Mouse (Mus musculus): ENCODE measurements around the gene Fto. TPM values are rescaled to one million over a fixed set of nuclear protein-coding genes. Genes with fewer than 3 reads are reported as not detected.

Fto gene
- polyA plus RNA-seq, 1 experiment from 2014 or later = 55.3 TPM

DNA sequence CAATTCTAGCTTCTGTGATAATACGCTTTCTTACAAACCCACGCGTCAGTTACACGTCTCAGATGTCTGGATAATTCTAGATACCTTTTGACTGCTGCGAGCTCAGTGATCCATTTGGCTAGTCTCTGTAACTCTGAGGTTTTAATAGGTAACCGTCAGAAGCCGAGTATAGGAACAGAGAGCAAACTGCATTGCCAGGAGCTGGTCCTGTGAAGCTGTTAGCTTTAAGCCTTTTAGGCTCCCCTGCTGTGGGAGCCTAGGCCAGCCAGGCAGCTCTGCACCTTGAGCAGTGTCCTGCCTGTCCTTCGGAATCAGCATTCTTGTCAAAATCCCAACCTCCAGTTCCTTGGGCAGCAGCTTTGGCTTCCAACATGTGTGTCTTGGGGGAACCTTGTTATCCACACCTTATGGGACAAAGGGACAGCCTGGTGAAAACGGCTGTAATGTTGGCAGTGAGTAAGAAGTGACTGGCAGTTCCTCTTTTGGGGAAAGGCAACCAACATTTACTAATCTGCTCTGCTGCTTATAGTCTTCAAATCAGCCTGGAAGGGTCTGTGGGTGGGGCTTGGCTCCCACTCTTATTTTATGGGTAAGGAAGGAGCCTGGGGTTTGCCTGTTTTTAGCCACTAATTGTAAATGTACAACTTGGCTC, 77.2 kb downstream of the Fto start:
- no peaks in the 10 kb centered on the region for H3K27me3 ChIP-seq (ENCODE audit: insufficient read depth, low read length)
- H3K4me1 ChIP-seq (replicated peaks; ENCODE audit: insufficient read depth, low read length) = peaks cover 36% of the 10 kb centered on the region
- H3K27ac ChIP-seq = peak overlapping the region; percentile 37
- H3K9me3 ChIP-seq (replicated peaks; ENCODE audit: low read length) = no peaks in the 10 kb centered on the region
- no peak overlapping the region for H3K4me3 ChIP-seq (replicated peaks; ENCODE audit: low read depth, low read length)
- no peak for ATAC-seq (replicated peaks; ENCODE audit: low FRiP score, low read depth)
- no peak for TF ChIP-seq CTCF (IDR thresholded peaks at IDR 0.05; ENCODE audit: low read depth)
- H3K4me2 ChIP-seq (ENCODE audit: low read length) = no peak overlapping the region
- WGBS = 43% methylated on average over 9 of the region's 9 CpGs
- DNase-seq (ENCODE audit: low spot score) = no peak
- H3K36me3 ChIP-seq (ENCODE audit: insufficient read depth, low read length) = no peaks in the 10 kb centered on the region
- no peak overlapping the region for H3K9ac ChIP-seq (ENCODE audit: low read depth, low read length)

- ATAC-seq (replicated peaks; ENCODE audit: low FRiP score, low read depth) (0 out of 2 replicates have a peak, but pooled peaks have one; percentile 52), DNase-seq (ENCODE audit: low spot score) (peak; percentile 66)
- Histone ChIP-seq H3K36me3 (ENCODE audit: insufficient read depth, low read length) (no peaks in the 10 kb centered on the region), H3K9me3 (replicated peaks; ENCODE audit: low read length) (no peaks in the 10 kb centered on the region), H3K27ac (no peak overlapping the region), H3K9ac (ENCODE audit: low read depth, low read length) (no peak overlapping the region), H3K4me2 (ENCODE audit: low read length) (no peak overlapping the region), H3K4me1 (replicated peaks; ENCODE audit: insufficient read depth, low read length) (peaks cover 36% of the 10 kb centered on the region), H3K27me3 (ENCODE audit: insufficient read depth, low read length) (no peaks in the 10 kb centered on the region), H3K4me3 (replicated peaks; ENCODE audit: low read depth, low read length) (no peak overlapping the region)
- 29% methylated on average over 7 of the region's 7 CpGs for WGBS
- TF ChIP-seq CTCF (IDR thresholded peaks at IDR 0.05; ENCODE audit: low read depth) = no peak
Observed at GRCm38 (mm10) chr8:91392261-91392660, 78.9 kb downstream of the Fto start.

- no peak for DNase-seq (ENCODE audit: low spot score)
- no peaks in the 10 kb centered on the region for H3K9me3 ChIP-seq (replicated peaks; ENCODE audit: low read length)
- 78% methylated on average over 6 of the region's 6 CpGs for WGBS
- peak; percentile 68 for ATAC-seq (replicated peaks; ENCODE audit: low FRiP score, low read depth)
- no peak overlapping the region for H3K4me2 ChIP-seq (ENCODE audit: low read length)
- no peak for TF ChIP-seq CTCF (IDR thresholded peaks at IDR 0.05; ENCODE audit: low read depth)
- H3K4me3 ChIP-seq (replicated peaks; ENCODE audit: low read depth, low read length) = no peak overlapping the region
- no peak overlapping the region for H3K27ac ChIP-seq
- H3K27me3 ChIP-seq (ENCODE audit: insufficient read depth, low read length) = no peaks in the 10 kb centered on the region
- peaks cover 25% of the 10 kb centered on the region for H3K4me1 ChIP-seq (replicated peaks; ENCODE audit: insufficient read depth, low read length)
- H3K36me3 ChIP-seq (ENCODE audit: insufficient read depth, low read length) = no peaks in the 10 kb centered on the region
- no peak overlapping the region for H3K9ac ChIP-seq (ENCODE audit: low read depth, low read length)
Observed at GRCm38 (mm10) chr8:91395340-91396055, 82.2 kb downstream of the Fto start.

- no peak overlapping the region for H3K4me2 ChIP-seq (ENCODE audit: low read length)
Observed at GRCm38 (mm10) chr8:91398053-91398452, 84.7 kb downstream of the Fto start.

DNA sequence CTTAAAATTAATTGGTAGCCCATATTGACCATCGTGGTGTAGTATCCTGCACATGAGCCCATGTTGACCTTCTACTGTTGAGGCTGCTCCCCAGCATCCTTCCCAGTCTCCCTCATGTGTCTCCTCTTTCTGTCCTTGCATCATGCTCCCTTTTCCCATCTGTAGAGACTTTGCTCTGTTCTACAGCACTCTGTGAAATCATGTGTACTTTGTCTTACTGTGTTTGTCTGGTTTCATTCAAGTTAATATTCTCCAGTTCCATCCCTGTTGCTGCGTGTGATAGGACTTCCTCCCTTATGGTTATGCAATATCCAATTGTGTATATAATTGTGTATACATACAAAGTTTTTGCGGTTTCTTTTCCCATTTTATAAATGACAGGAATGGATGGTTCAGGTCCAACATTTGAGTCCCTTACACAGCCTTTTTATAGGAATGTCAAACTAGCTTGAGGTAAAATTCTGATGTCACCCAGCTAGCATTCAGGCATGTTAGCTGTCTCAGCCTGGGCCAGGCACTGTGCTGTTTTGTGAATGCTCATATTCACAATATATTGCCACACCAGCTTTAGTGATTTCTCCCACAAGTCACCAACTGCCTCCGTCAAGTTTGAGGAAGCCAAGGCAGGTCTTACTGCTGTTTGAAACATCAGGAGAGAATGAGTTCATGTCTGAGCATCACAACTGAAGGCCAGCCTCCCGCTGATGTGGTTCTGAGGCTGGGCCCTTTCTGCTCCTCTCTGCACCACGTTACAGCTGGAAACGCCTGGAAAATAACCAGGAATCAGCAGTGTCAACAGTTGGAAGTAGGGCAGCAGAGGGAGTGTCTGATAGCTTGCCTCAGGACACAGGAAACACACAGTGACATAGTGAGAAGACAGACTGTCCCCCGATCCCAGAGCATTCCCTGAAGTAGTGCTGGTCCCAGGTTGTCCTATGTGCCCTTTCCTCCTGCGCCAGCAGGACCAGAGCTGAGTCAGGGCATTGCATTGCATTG, 90.0 kb downstream of the Fto start:
- H3K9me3 ChIP-seq (replicated peaks; ENCODE audit: low read length) = no peaks in the 10 kb centered on the region
- no peak overlapping the region for H3K9ac ChIP-seq (ENCODE audit: low read depth, low read length)
- no peaks in the 10 kb centered on the region; the same call in 1 of the 2 replicates for H3K4me1 ChIP-seq (replicated peaks; ENCODE audit: insufficient read depth, low read length)
- H3K4me2 ChIP-seq (ENCODE audit: low read length) = no peak overlapping the region
- no peak for TF ChIP-seq CTCF (IDR thresholded peaks at IDR 0.05; ENCODE audit: low read depth)
- H3K27me3 ChIP-seq (ENCODE audit: insufficient read depth, low read length) = no peaks in the 10 kb centered on the region
- DNase-seq (ENCODE audit: low spot score) = no peak
- no peak overlapping the region for H3K27ac ChIP-seq
- 82% methylated on average over 9 of the region's 9 CpGs for WGBS
- no peak for ATAC-seq (replicated peaks; ENCODE audit: low FRiP score, low read depth)
- H3K36me3 ChIP-seq (ENCODE audit: insufficient read depth, low read length) = peaks cover 3% of the 10 kb centered on the region; the same call in 1 of the 2 replicates
- no peak overlapping the region for H3K4me3 ChIP-seq (replicated peaks; ENCODE audit: low read depth, low read length)

More at GRCm38 (mm10) chr8:91398053-91398452, 84.7 kb downstream of the Fto start:
- ATAC-seq (replicated peaks; ENCODE audit: low FRiP score, low read depth) (no peak), DNase-seq (ENCODE audit: low spot score) (no peak)
- Histone ChIP-seq H3K4me3 (replicated peaks; ENCODE audit: low read depth, low read length) (no peak overlapping the region), H3K27me3 (ENCODE audit: insufficient read depth, low read length) (no peaks in the 10 kb centered on the region), H3K9ac (ENCODE audit: low read depth, low read length) (no peak overlapping the region), H3K27ac (no peak overlapping the region), H3K9me3 (replicated peaks; ENCODE audit: low read length) (no peaks in the 10 kb centered on the region), H3K4me1 (replicated peaks; ENCODE audit: insufficient read depth, low read length) (peaks cover 7% of the 10 kb centered on the region; the same call in 1 of the 2 replicates), H3K36me3 (ENCODE audit: insufficient read depth, low read length) (no peaks in the 10 kb centered on the region)
- no peak for TF ChIP-seq CTCF (IDR thresholded peaks at IDR 0.05; ENCODE audit: low read depth)
- WGBS = 88% methylated on average over 5 of the region's 5 CpGs

DNA sequence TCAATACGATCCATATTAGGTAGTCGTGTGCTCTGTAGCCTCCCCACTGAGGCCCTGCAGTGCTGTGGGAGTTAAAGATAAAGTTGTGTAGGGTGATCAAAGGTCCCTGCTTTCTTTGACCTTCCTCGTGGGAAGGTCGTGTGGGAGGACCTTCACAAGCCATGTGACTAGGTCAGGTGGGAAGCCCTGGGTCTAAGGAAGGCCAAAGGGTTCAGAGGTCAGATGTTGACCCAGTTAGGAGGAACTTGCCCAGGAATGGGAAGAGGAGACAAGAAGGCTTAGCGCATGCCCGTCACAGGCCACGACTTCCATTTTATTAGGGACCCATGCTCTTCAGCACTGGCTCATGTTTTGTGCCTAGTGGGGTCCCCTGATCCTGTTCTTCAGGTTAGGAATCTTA, 91.0 kb downstream of the Fto start:
- H3K9me3 ChIP-seq (replicated peaks; ENCODE audit: low read length) = no peaks in the 10 kb centered on the region
- no peaks in the 10 kb centered on the region; the same call in 1 of the 2 replicates for H3K4me1 ChIP-seq (replicated peaks; ENCODE audit: insufficient read depth, low read length)
- no peaks in the 10 kb centered on the region for H3K27me3 ChIP-seq (ENCODE audit: insufficient read depth, low read length)
- WGBS = 82% methylated on average over 7 of the region's 7 CpGs
- H3K4me3 ChIP-seq (replicated peaks; ENCODE audit: low read depth, low read length) = no peak overlapping the region
- no peak overlapping the region for H3K9ac ChIP-seq (ENCODE audit: low read depth, low read length)
- H3K36me3 ChIP-seq (ENCODE audit: insufficient read depth, low read length) = peaks cover 6% of the 10 kb centered on the region; the same call in 1 of the 2 replicates
- no peak overlapping the region for H3K27ac ChIP-seq
- DNase-seq (ENCODE audit: low spot score) = no peak
- ATAC-seq (replicated peaks; ENCODE audit: low FRiP score, low read depth) = no peak
- TF ChIP-seq CTCF (IDR thresholded peaks at IDR 0.05; ENCODE audit: low read depth) = no peak
- H3K4me2 ChIP-seq (ENCODE audit: low read length) = no peak overlapping the region
